Mouse (Mus musculus) liver, embryonic 14.5 days (tissue): Measurements from ENCODE around the gene Uimc1. TPM values are rescaled to one million over a fixed set of nuclear protein-coding genes. Genes with fewer than 3 reads are reported as not detected.

Experiments
- ATAC-seq: fragments of 200-750 bp; cut with Nextera tagmentation; 2 replicates; pipeline ENCODE4 v1.8.0; 2017; ENCODE audit warnings: moderate number of reproducible peaks, mild to moderate bottlenecking, moderate library complexity; ENCODE audit not compliant: insufficient read depth
- DNase-seq, 3 experiments: peaks; one replicate each; pipeline ENCODE4 v3.0.0-alpha.2; 2012 to 2013; ENCODE audit warnings: low read depth in 3 of 3, low spot score in 3 of 3
- H3K27ac ChIP-seq: fragments of 300-500 bp; sonication (generic); 2 replicates; pipeline ENCODE4 v1.5.1; 2014; ENCODE audit warnings: moderate library complexity, mild to moderate bottlenecking, control low read depth, inconsistent platforms
- H3K27me3 ChIP-seq: fragments of 300-500 bp; sonication (generic); 2 replicates; pipeline ENCODE4 v1.6.1; 2014; ENCODE audit warnings: mild to moderate bottlenecking, low read length, moderate library complexity; ENCODE audit not compliant: control insufficient read depth, insufficient read depth
- H3K36me3 ChIP-seq: fragments of 300-500 bp; sonication (generic); replicated peaks from 2 replicates; pipeline ENCODE4 v1.6.1; 2014; ENCODE audit warnings: low read depth; ENCODE audit not compliant: control insufficient read depth, insufficient read depth
- H3K4me1 ChIP-seq, 2 experiments: fragments of 200-500 bp in 1 of 2; fragments of 300-500 bp in 1 of 2; sonication (generic) in 1 of 2; replicated peaks; 2 replicates each; pipeline ENCODE4 v1.6.1; 2012 to 2014; ENCODE audit warnings: antibody characterized with exemption in 1 of 2, inconsistent platforms in 1 of 2, low read length in 1 of 2; ENCODE audit not compliant: control insufficient read depth in 2 of 2, insufficient read depth in 2 of 2
- H3K4me2 ChIP-seq: fragments of 300-500 bp; sonication (generic); 2 replicates; pipeline ENCODE4 v1.6.1; 2014; ENCODE audit warnings: low read depth, mild to moderate bottlenecking, control low read depth, moderate library complexity
- H3K4me3 ChIP-seq, 2 experiments: fragments of 200-500 bp in 1 of 2; fragments of 300-500 bp in 1 of 2; sonication (generic) in 1 of 2; 2 replicates each; pipeline ENCODE4 v1.5.1; 2012 to 2014; ENCODE audit warnings: low read depth in 2 of 2, low read length in 2 of 2, mild to moderate bottlenecking in 2 of 2, control low read depth in 1 of 2, inconsistent platforms in 1 of 2, moderate library complexity in 1 of 2; ENCODE audit not compliant: insufficient read depth in 1 of 2
- H3K9ac ChIP-seq: fragments of 300-500 bp; sonication (generic); replicated peaks from 2 replicates; pipeline ENCODE4 v1.6.1; 2014; ENCODE audit warnings: mild to moderate bottlenecking, control low read depth, moderate library complexity
- H3K9me3 ChIP-seq: fragments of 300-500 bp; sonication (generic); 2 replicates; pipeline ENCODE4 v1.6.1; 2016; ENCODE audit warnings: low read length, mixed read lengths; ENCODE audit not compliant: control insufficient read depth
- CTCF ChIP-seq: IDR thresholded peaks from 2 replicates; pipeline ENCODE4 v1.5.1; 2016; ENCODE audit warnings: antibody characterized with exemption, low read depth, control low read depth
- EP300 ChIP-seq: IDR thresholded peaks from 2 replicates; pipeline ENCODE4 v1.6.1; 2016; ENCODE audit warnings: antibody characterized with exemption, low read depth
- WGBS: fragments of 180-500 bp; shearing (Covaris S2); extraction: QIAGEN DNeasy Blood & Tissue Kit; methylation state at CpG from one replicate; pipeline ENCODE4 v1.1.7; 2014; ENCODE audit not compliant: insufficient replicate concordance; 5-methylcytosine and 5-hydroxymethylcytosine counted together
- polyA plus RNA-seq, 2 experiments: library from polyadenylated mRNA; depleted of rRNA in 1 of 2; stranded (reverse) in 1 of 2; unstranded in 1 of 2; fragments of >200 nt; fragmentation: Nextera tagmentation in 1 of 2; extraction: Ambion mirVana in 1 of 2; gene quantifications; 2 replicates each; pipeline versions ENCODE4 v1.2.1 to v1.2.3; 2012 to 2014

The Uimc1 gene
- polyA plus RNA-seq, 2 experiments = 12.5 to 16.0 TPM

DNA sequence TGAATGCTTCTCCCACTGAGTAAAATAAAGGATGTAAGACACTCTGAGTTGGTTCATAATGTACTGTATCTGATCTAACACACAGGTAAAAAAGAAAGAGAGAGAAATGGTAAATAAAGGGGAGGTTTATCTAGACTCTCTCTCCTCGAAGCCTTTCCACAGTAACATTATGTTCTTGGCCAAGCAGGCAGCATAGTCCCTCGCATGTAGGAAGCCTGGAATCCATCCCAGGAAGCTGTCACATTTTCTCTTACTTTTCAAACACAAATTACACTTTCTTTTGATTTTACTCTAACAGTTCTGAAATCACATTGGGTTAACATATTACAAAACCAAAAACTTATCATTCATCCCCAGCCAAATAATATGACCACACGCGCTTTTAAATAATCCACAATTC is 7.5 kb downstream of the Uimc1 start:
- peaks cover 6% of the 10 kb centered on the region for H3K36me3 ChIP-seq
- TF ChIP-seq CTCF = no peak
- TF ChIP-seq EP300 = no peak
- H3K27me3 ChIP-seq = no peaks in the 10 kb centered on the region
- H3K9ac ChIP-seq = no peak overlapping the region
- H3K27ac ChIP-seq = no peak overlapping the region
- no peaks in the 10 kb centered on the region for H3K4me1 ChIP-seq
- H3K9me3 ChIP-seq = no peaks in the 10 kb centered on the region
- no peak overlapping the region for H3K4me2 ChIP-seq
- DNase-seq (no peak), ATAC-seq (no peak)
- H3K4me3 ChIP-seq = no peak overlapping the region
- 86% methylated on average over 4 of the region's 4 CpGs for WGBS

DNA sequence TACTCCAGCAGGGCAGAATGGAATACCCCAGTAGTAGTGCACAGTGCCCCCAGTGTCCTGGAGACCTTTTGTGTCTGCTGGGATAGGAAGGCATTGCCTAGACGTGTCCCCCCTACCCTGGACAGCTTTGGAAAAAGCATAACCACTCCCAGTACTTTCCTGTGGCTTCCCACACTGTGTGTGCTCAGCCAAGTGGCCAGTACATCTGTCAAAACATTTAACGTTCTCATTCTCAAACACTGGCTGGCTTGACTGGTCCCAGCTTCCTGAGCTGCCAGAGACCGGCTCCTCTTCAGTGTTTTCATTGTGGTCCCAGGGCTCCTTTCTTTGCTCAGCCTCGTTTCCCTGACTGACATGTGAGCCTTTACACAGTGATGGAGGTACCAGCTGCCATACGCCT is 24.5 kb downstream of the Uimc1 start:
- no peak overlapping the region for H3K4me3 ChIP-seq
- no peak overlapping the region for H3K4me2 ChIP-seq
- peaks cover 9% of the 10 kb centered on the region for H3K36me3 ChIP-seq
- no peak for DNase-seq
- TF ChIP-seq CTCF (no peak), EP300 (no peak)
- no peaks in the 10 kb centered on the region for H3K9me3 ChIP-seq
- 79% methylated on average over 5 of the region's 5 CpGs for WGBS
- H3K27me3 ChIP-seq = no peaks in the 10 kb centered on the region
- no peaks in the 10 kb centered on the region for H3K4me1 ChIP-seq
- H3K9ac ChIP-seq = no peak overlapping the region
- no peak for ATAC-seq
- no peak overlapping the region for H3K27ac ChIP-seq

DNA sequence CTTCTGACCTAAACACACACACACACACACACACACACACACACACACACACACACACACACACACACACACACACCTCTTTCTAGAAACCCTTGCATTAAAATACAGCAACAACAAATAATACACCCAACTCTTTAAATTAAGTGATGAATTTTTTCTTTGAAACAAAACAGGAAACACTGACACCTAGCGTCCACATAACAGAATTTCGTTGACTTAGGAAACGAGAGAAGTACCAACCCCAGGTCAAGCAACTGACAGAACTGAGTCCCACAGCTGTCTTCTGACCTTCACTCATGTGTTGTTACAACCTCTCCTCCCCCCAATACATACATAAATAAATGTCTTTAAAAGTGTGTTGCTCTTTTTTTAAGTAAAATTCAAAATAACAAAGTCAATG is 28.8 kb downstream of the Uimc1 start:
- TF ChIP-seq CTCF = peak; percentile 45
- TF ChIP-seq EP300 = no peak
- Histone ChIP-seq H3K27ac (no peak overlapping the region), H3K27me3 (no peaks in the 10 kb centered on the region), H3K36me3 (peaks cover 9% of the 10 kb centered on the region), H3K4me3 (no peak overlapping the region), H3K4me1 (no peaks in the 10 kb centered on the region), H3K9me3 (no peaks in the 10 kb centered on the region), H3K4me2 (no peak overlapping the region), H3K9ac (no peak overlapping the region)
- 5% methylated on average over 3 of the region's 3 CpGs for WGBS
- peak in 2 of 3 experiments; percentile 20 to 24 for DNase-seq
- no peak for ATAC-seq

DNA sequence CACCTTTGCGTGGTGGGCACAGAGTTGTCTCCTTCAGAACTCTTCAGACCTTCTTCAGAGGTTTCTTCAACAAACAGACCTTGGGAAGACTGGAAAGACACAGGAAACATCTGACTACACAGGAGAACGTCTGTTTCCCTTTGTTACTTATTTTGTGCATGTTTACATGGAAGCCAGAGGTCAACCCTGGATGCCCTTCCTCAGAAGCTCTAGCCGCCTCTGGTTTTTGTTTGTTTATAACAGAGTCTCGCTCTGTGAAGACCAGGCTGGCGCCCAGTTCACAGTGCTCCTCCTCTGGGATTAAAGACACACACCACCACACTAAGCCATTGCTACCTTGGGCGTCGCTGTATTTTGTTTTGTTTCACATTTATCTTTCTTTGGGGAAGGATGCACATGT is 30.4 kb downstream of the Uimc1 start:
- Histone ChIP-seq H3K9ac (no peak overlapping the region), H3K36me3 (no peaks in the 10 kb centered on the region), H3K27ac (no peak overlapping the region), H3K27me3 (no peaks in the 10 kb centered on the region), H3K4me2 (no peak overlapping the region), H3K9me3 (no peaks in the 10 kb centered on the region), H3K4me1 (no peaks in the 10 kb centered on the region), H3K4me3 (no peak overlapping the region)
- TF ChIP-seq CTCF = no peak
- no peak for TF ChIP-seq EP300
- 62% methylated on average over 7 of the region's 7 CpGs for WGBS
- ATAC-seq (no peak), DNase-seq (no peak)

DNA sequence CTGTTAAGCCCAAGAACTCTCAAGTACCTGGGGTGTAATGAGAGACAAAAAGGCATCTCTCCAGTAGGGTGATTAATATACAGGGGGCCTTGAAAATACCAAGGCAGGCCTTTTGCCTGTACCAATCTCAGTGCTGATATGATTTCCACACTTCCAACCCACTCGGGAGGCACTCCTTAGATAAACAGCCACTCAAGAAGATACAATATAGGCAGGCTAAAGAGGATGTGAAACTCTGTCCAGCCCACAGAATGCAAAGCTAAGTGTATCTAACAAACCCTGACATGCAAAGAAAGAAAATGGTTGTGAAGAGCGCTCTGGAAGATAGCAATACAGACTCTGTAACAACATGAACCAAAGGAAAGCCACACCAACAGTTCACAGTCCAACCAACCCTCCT is 36.8 kb downstream of the Uimc1 start:
- H3K4me2 ChIP-seq = no peak overlapping the region
- H3K27me3 ChIP-seq = no peaks in the 10 kb centered on the region
- H3K27ac ChIP-seq = no peak overlapping the region
- H3K4me3 ChIP-seq = no peak overlapping the region
- ATAC-seq (no peak), DNase-seq (no peak)
- TF ChIP-seq EP300 = no peak
- H3K9ac ChIP-seq = no peak overlapping the region
- 66% methylated on average over 2 of the region's 2 CpGs for WGBS
- H3K9me3 ChIP-seq = no peaks in the 10 kb centered on the region
- H3K4me1 ChIP-seq = no peaks in the 10 kb centered on the region
- no peaks in the 10 kb centered on the region for H3K36me3 ChIP-seq
